Mouse (Mus musculus) liver, embryonic 14.5 days (tissue): ENCODE measurements at regions not wholly inside any gene's neighbourhood (a gene's known extent, or its start where the extent isn't known, plus 50 kb on each side); places are given as distances from the start of the nearest gene placed in this dataset.

ENCODE experiments used
- CTCF ChIP-seq: IDR thresholded peaks from 2 replicates; pipeline ENCODE4 v1.5.1; 2016; ENCODE audit warnings: antibody characterized with exemption, low read depth, control low read depth
- EP300 ChIP-seq: IDR thresholded peaks from 2 replicates; pipeline ENCODE4 v1.6.1; 2016; ENCODE audit warnings: antibody characterized with exemption, low read depth

GRCm38 (mm10) chr12:69084656-69085055 lies 74.3 kb downstream of the Rps29 start:
- TF ChIP-seq CTCF (no peak), EP300 (no peak)
